Mouse (Mus musculus) hindbrain, postnatal 0 days (tissue): ENCODE measurements at regions not wholly inside any gene's neighbourhood (a gene's known extent, or its start where the extent isn't known, plus 50 kb on each side); places are given as distances from the start of the nearest gene placed in this dataset.
A peak's percentile ranks its signal among the peaks of the same experiment; 100 is the strongest.

Experiments used
- ATAC-seq: fragments of 200-750 bp; cut with Nextera tagmentation; 2 replicates; pipeline ENCODE4 v1.8.0; 2017; ENCODE audit warnings: mild to moderate bottlenecking, moderate TSS enrichment, moderate library complexity
- DNase-seq: peaks from one replicate; pipeline ENCODE4 v3.0.0-alpha.2; 2015; ENCODE audit warnings: low spot score
- H3K27ac ChIP-seq: fragments of 300-500 bp; sonication (generic); 2 replicates; pipeline ENCODE4 v1.5.1; 2014; ENCODE audit warnings: mild to moderate bottlenecking
- H3K27me3 ChIP-seq: fragments of 300-500 bp; sonication (generic); 2 replicates; pipeline ENCODE4 v1.6.1; 2014; ENCODE audit warnings: low read length, mixed read lengths; ENCODE audit not compliant: insufficient read depth
- H3K36me3 ChIP-seq: fragments of 300-500 bp; sonication (generic); 2 replicates; pipeline ENCODE4 v1.6.1; 2014; ENCODE audit warnings: low read length, mixed read lengths; ENCODE audit not compliant: insufficient read depth
- H3K4me1 ChIP-seq: fragments of 300-500 bp; sonication (generic); 2 replicates; pipeline ENCODE4 v1.6.1; 2014; ENCODE audit warnings: antibody characterized with exemption, low read length, mixed read lengths; ENCODE audit not compliant: insufficient read depth
- H3K4me2 ChIP-seq: fragments of 300-500 bp; sonication (generic); 2 replicates; pipeline ENCODE4 v1.6.1; 2014; ENCODE audit warnings: low read depth, mild to moderate bottlenecking, low read length, moderate library complexity, mixed read lengths
- H3K4me3 ChIP-seq: fragments of 300-500 bp; sonication (generic); 2 replicates; pipeline ENCODE4 v1.5.1; 2014; ENCODE audit warnings: low read length
- H3K9ac ChIP-seq: fragments of 300-500 bp; sonication (generic); replicated peaks from 2 replicates; pipeline ENCODE4 v1.6.1; 2014; ENCODE audit warnings: mild to moderate bottlenecking, low read length, moderate library complexity, mixed read lengths
- H3K9me3 ChIP-seq: fragments of 300-500 bp; sonication (generic); 2 replicates; pipeline ENCODE4 v1.6.1; 2016; ENCODE audit warnings: low read length, mixed read lengths
- CTCF ChIP-seq: IDR thresholded peaks from 2 replicates; pipeline ENCODE4 v1.5.1; 2016; ENCODE audit warnings: antibody characterized with exemption, control low read depth, low read depth
- WGBS: fragments of 180-500 bp; shearing (Covaris S2); extraction: QIAGEN DNeasy Blood & Tissue Kit; methylation state at CpG from one replicate; pipeline ENCODE4 v1.1.7; 2014; 5-methylcytosine and 5-hydroxymethylcytosine counted together

DNA sequence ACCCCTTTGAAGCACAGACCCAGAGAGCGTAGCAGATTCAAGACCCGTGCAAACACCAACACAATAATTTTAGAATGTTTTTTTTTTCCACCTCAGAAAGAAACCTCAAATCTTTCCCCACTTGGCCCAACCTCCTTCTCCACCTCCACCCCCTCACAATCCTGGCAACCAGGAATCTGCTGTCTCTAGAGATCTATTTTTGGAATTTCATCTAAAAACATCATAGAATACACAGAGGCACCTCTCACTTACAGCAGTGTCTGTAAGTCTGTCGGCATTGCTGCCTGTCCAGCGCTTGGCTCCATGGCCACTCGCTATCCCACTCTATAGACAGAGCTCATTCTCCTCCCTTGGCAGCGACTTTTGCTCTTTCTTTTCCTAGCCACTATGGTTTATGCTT is 96.8 kb downstream of the Mn1 start:
- Histone ChIP-seq H3K27ac (no peak overlapping the region), H3K4me1 (peaks cover 17% of the 10 kb centered on the region), H3K4me2 (no peak overlapping the region), H3K27me3 (no peaks in the 10 kb centered on the region; the same call in 1 of the 2 replicates), H3K9ac (no peak overlapping the region), H3K36me3 (no peaks in the 10 kb centered on the region), H3K4me3 (no peak overlapping the region), H3K9me3 (no peaks in the 10 kb centered on the region)
- ATAC-seq (no peak), DNase-seq (no peak)
- TF ChIP-seq CTCF, result no peak
- 61% methylated on average over 6 of the region's 6 CpGs for WGBS

DNA sequence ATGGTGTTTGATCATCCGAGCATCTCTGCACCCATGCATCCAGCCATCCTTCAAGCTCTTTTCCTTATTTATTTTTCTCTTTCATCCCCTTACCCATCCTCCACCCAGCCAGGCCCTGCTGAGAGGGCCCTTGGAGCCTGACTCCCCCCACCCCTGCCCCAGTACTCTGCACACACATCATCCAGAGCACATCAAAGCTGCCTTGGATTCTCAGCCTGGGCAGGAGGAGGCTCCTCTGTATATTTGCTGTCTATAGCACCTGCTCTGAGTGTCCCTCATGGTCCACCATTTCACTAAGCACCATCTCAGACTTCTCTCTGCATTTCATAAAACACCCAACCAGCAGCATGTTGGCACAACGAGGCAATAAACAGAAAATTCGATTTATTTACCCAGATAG is 101.9 kb downstream of the Mn1 start:
- H3K9ac ChIP-seq, result no peak overlapping the region
- no peak for DNase-seq

GRCm38 (mm10) chr5:111519500-111520041 is 102.4 kb downstream of the Mn1 start:
- peak; percentile 7; the same call in 1 of the 2 replicates for TF ChIP-seq CTCF
- H3K9ac ChIP-seq, result no peak overlapping the region
- H3K4me3 ChIP-seq, result no peak overlapping the region
- H3K4me2 ChIP-seq, result no peak overlapping the region
- no peaks in the 10 kb centered on the region for H3K27me3 ChIP-seq
- peak; percentile 72 for DNase-seq
- no peaks in the 10 kb centered on the region for H3K9me3 ChIP-seq
- ATAC-seq, result peak; percentile 82
- H3K4me1 ChIP-seq, result peaks cover 7% of the 10 kb centered on the region; the same call in 1 of the 2 replicates
- H3K36me3 ChIP-seq, result no peaks in the 10 kb centered on the region
- peak overlapping the region; percentile 68 for H3K27ac ChIP-seq
- 16% methylated on average over 7 of the region's 7 CpGs for WGBS

More for the DNA sequence above, 101.9 kb downstream of the Mn1 start:
- ATAC-seq, result no peak
- no peak for TF ChIP-seq CTCF
- peak overlapping the region; percentile 68 for H3K27ac ChIP-seq
- no peaks in the 10 kb centered on the region for H3K27me3 ChIP-seq
- 44% methylated on average over 3 of the region's 3 CpGs for WGBS
- peaks cover 7% of the 10 kb centered on the region; the same call in 1 of the 2 replicates for H3K4me1 ChIP-seq
- H3K4me3 ChIP-seq, result no peak overlapping the region
- no peaks in the 10 kb centered on the region for H3K36me3 ChIP-seq
- no peaks in the 10 kb centered on the region for H3K9me3 ChIP-seq
- H3K4me2 ChIP-seq, result no peak overlapping the region

DNA sequence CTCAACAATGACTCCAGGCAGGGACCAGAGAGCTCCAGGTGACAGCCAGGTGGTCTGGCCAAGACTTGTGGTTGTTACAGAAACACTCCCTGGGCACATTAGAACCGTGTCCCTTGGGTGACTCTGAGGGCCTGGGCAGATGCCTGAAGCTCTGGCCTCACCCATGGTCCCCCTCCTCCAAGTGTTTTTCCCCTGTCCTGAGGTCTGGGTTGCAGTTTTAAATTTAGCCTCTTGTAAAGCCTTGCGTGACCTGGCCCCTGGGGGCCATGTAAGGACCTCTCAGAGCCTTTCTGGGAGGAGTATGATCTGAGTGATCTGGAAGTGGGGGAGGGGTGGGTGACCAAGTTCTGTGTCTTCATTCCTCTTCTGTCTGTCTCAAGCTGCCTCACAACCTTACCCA is 104.7 kb downstream of the Mn1 start:
- ATAC-seq, result no peak
- Histone ChIP-seq H3K9me3 (no peaks in the 10 kb centered on the region), H3K36me3 (no peaks in the 10 kb centered on the region), H3K4me2 (no peak overlapping the region), H3K27me3 (no peaks in the 10 kb centered on the region), H3K4me3 (no peak overlapping the region), H3K4me1 (peaks cover 7% of the 10 kb centered on the region; the same call in 1 of the 2 replicates), H3K9ac (no peak overlapping the region), H3K27ac (no peak overlapping the region)
- no peak for DNase-seq
- 80% methylated on average over 2 of the region's 2 CpGs for WGBS
- TF ChIP-seq CTCF, result no peak

DNA sequence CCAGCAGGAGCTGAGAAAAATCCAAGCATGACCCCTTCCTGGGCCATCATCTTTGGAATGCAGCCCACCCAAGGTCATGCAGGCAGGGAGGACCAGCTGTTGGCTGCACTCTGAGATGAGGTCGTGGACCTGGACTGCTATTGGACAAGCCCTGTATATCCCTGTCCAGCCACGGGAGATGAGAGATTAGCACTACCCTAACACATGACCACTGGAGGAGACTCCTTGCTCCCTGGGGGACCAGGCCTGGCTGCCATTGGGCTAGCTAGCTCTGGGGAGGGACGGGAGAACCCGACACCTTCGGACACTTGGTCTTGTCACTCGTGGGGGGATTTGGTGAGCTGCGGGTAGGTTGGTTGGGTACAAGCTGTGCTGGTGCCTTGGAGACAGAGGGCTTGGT is 105.4 kb downstream of the Mn1 start:
- no peak for DNase-seq
- Histone ChIP-seq H3K9me3 (no peaks in the 10 kb centered on the region), H3K27me3 (no peaks in the 10 kb centered on the region), H3K27ac (no peak overlapping the region), H3K4me3 (no peak overlapping the region), H3K4me2 (no peak overlapping the region), H3K36me3 (no peaks in the 10 kb centered on the region), H3K9ac (no peak overlapping the region), H3K4me1 (peaks cover 7% of the 10 kb centered on the region; the same call in 1 of the 2 replicates)
- no peak for TF ChIP-seq CTCF
- 48% methylated on average over 7 of the region's 7 CpGs for whole genome bisulfite sequencing
- ATAC-seq, result no peak

GRCm38 (mm10) chr5:111527741-111528140 is 110.6 kb downstream of the Mn1 start:
- Histone ChIP-seq H3K4me2 (no peak overlapping the region), H3K4me1 (peaks cover 7% of the 10 kb centered on the region; the same call in 1 of the 2 replicates), H3K36me3 (no peaks in the 10 kb centered on the region), H3K27me3 (no peaks in the 10 kb centered on the region), H3K27ac (no peak overlapping the region), H3K9ac (no peak overlapping the region), H3K4me3 (no peak overlapping the region), H3K9me3 (no peaks in the 10 kb centered on the region)
- WGBS, result 75% methylated on average over 10 of the region's 10 CpGs
- DNase-seq (peak; percentile 61), ATAC-seq (no peak)
- TF ChIP-seq CTCF, result no peak

DNA sequence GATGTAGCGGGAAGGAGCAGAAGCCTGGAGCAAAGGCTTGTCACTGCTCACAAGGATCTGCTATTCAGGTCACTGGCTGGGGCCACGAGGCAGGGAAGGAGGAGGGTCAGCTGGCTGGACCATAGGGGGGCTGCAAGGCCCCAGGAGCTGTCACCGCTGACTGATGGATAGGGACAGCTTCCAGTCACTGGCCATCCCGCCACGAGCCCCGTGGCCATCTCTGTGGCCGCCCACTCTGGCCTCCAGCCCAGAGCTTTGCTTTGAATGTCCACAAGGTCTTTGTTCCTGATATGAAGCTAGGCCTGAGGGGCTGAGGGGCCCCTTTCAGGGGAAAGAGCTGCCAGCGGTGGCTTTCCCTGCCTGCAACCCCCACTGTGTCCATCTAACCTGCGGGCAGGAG is 111.9 kb downstream of the Mn1 start:
- 19% methylated on average over 9 of the region's 9 CpGs for WGBS
- ATAC-seq (peak; percentile 82), DNase-seq (peak; percentile 82)
- H3K4me1 ChIP-seq, result peaks cover 7% of the 10 kb centered on the region; the same call in 1 of the 2 replicates
- no peak overlapping the region for H3K4me2 ChIP-seq
- no peak overlapping the region for H3K4me3 ChIP-seq
- no peak overlapping the region for H3K9ac ChIP-seq
- H3K36me3 ChIP-seq, result no peaks in the 10 kb centered on the region
- H3K27me3 ChIP-seq, result no peaks in the 10 kb centered on the region
- TF ChIP-seq CTCF, result no peak
- no peaks in the 10 kb centered on the region for H3K9me3 ChIP-seq
- H3K27ac ChIP-seq, result peak overlapping the region; percentile 61; the same call in 1 of the 2 replicates
